Mouse (Mus musculus) heart, embryonic 15.5 days (tissue): ENCODE measurements around the gene Helq. TPM values are rescaled to one million over a fixed set of nuclear protein-coding genes. Genes with fewer than 3 reads are reported as not detected.

Source experiments
- ATAC-seq: fragments of 200-750 bp; cut with Nextera tagmentation; replicated peaks from 2 replicates; pipeline ENCODE4 v1.8.0; 2017; ENCODE audit warnings: low read depth, moderate TSS enrichment; ENCODE audit not compliant: insufficient number of reproducible peaks, insufficient read depth, low FRiP score
- H3K27ac ChIP-seq: fragments of 300-500 bp; sonication (generic); 2 replicates; pipeline ENCODE4 v1.5.1; 2015; ENCODE audit warnings: mild to moderate bottlenecking, inconsistent platforms
- H3K27me3 ChIP-seq: fragments of 300-500 bp; sonication (generic); 2 replicates; pipeline ENCODE4 v1.6.1; 2015; ENCODE audit warnings: inconsistent platforms
- H3K36me3 ChIP-seq: fragments of 300-500 bp; sonication (generic); 2 replicates; pipeline ENCODE4 v1.6.1; 2015; ENCODE audit warnings: mild to moderate bottlenecking, inconsistent platforms
- H3K4me1 ChIP-seq: fragments of 300-500 bp; sonication (generic); replicated peaks from 2 replicates; pipeline ENCODE4 v1.6.1; 2015; ENCODE audit warnings: inconsistent platforms
- H3K4me2 ChIP-seq: fragments of 300-500 bp; sonication (generic); 2 replicates; pipeline ENCODE4 v1.6.1; 2015; ENCODE audit warnings: inconsistent platforms, mild to moderate bottlenecking, moderate library complexity
- H3K4me3 ChIP-seq: fragments of 300-500 bp; sonication (generic); 2 replicates; pipeline ENCODE4 v1.5.1; 2015; ENCODE audit warnings: mild to moderate bottlenecking, inconsistent platforms
- H3K9ac ChIP-seq: fragments of 300-500 bp; sonication (generic); 2 replicates; pipeline ENCODE4 v1.6.1; 2015; ENCODE audit warnings: mild to moderate bottlenecking, inconsistent platforms
- H3K9me3 ChIP-seq: fragments of 300-500 bp; sonication (generic); replicated peaks from 2 replicates; pipeline ENCODE4 v1.6.1; 2016; ENCODE audit warnings: inconsistent platforms
- WGBS: fragments of 180-500 bp; shearing (Covaris S2); methylation state at CpG from one replicate; pipeline ENCODE4 v1.1.7; 2015; ENCODE audit warnings: mixed read lengths; 5-methylcytosine and 5-hydroxymethylcytosine counted together
- polyA plus RNA-seq: library from polyadenylated mRNA; unstranded; fragments of >200 nt; fragmentation: Nextera tagmentation; extraction: Ambion mirVana; gene quantifications from 2 replicates; pipeline ENCODE4 v1.2.1, GENCODE M21; 2015

Gene Helq
- polyA plus RNA-seq, 1 experiment from 2014 or later, result 9.2 TPM

- peaks cover 7% of the 10 kb centered on the region; the same call in 1 of the 2 replicates for H3K9me3 ChIP-seq
- no peak overlapping the region for H3K27ac ChIP-seq
- H3K36me3 ChIP-seq, result no peaks in the 10 kb centered on the region
- peaks cover 4% of the 10 kb centered on the region; the same call in 1 of the 2 replicates for H3K4me1 ChIP-seq
- H3K4me2 ChIP-seq, result no peak overlapping the region
- H3K4me3 ChIP-seq, result no peak overlapping the region
- 57% methylated on average over 8 of the region's 8 CpGs for WGBS
- H3K27me3 ChIP-seq, result no peaks in the 10 kb centered on the region
- no peak for ATAC-seq
- no peak overlapping the region for H3K9ac ChIP-seq
Measured at GRCm38 (mm10) chr5:100736919-100737318, 61.5 kb downstream of the Helq start.

- Histone ChIP-seq H3K9ac (no peak overlapping the region), H3K36me3 (no peaks in the 10 kb centered on the region), H3K4me2 (no peak overlapping the region), H3K4me1 (peaks cover 4% of the 10 kb centered on the region; the same call in 1 of the 2 replicates), H3K9me3 (0 out of 2 replicates have a peak, but pooled peaks cover 2% of the 10 kb centered on the region), H3K27ac (no peak overlapping the region), H3K4me3 (no peak overlapping the region), H3K27me3 (no peaks in the 10 kb centered on the region)
- no peak for ATAC-seq
- 74% methylated on average over 4 of the region's 4 CpGs for WGBS
Measured at GRCm38 (mm10) chr5:100734535-100734934, 63.9 kb downstream of the Helq start.

- no peak for ATAC-seq
- no peak overlapping the region for H3K4me3 ChIP-seq
- 74% methylated on average over 13 of the region's 13 CpGs for WGBS
Measured at GRCm38 (mm10) chr5:100728757-100729156, 69.6 kb downstream of the Helq start.

GRCm38 (mm10) chr5:100726001-100726400, 72.4 kb downstream of the Helq start:
- H3K4me1 ChIP-seq, result no peaks in the 10 kb centered on the region
- 73% methylated on average over 4 of the region's 4 CpGs for WGBS
- H3K9ac ChIP-seq, result no peak overlapping the region
- H3K9me3 ChIP-seq, result no peaks in the 10 kb centered on the region
- no peaks in the 10 kb centered on the region for H3K27me3 ChIP-seq
- no peaks in the 10 kb centered on the region for H3K36me3 ChIP-seq
- no peak overlapping the region for H3K4me3 ChIP-seq
- no peak for ATAC-seq
- H3K27ac ChIP-seq, result no peak overlapping the region
- no peak overlapping the region for H3K4me2 ChIP-seq

More at GRCm38 (mm10) chr5:100728757-100729156, 69.6 kb downstream of the Helq start:
- no peaks in the 10 kb centered on the region for H3K9me3 ChIP-seq
- no peaks in the 10 kb centered on the region for H3K27me3 ChIP-seq
- no peak overlapping the region for H3K4me2 ChIP-seq
- no peaks in the 10 kb centered on the region for H3K36me3 ChIP-seq
- no peak overlapping the region for H3K9ac ChIP-seq
- H3K27ac ChIP-seq, result no peak overlapping the region
- H3K4me1 ChIP-seq, result peaks cover 4% of the 10 kb centered on the region; the same call in 1 of the 2 replicates

GRCm38 (mm10) chr5:100719235-100720088, 78.9 kb downstream of the Helq start, which contains the start of gene Hpse:
Gene Hpse, minus strand, starts transcription at chr5:100719716.
- ATAC-seq, result peak; percentile 53
- WGBS, result under 1% methylated on average over 55 of the region's 56 CpGs

GRCm38 (mm10) chr5:100716762-100717161, 81.6 kb downstream of the Helq start:
- Histone ChIP-seq H3K9me3 (no peaks in the 10 kb centered on the region), H3K4me2 (no peak overlapping the region), H3K4me1 (peaks cover 10% of the 10 kb centered on the region), H3K27me3 (peaks cover 22% of the 10 kb centered on the region), H3K27ac (no peak overlapping the region), H3K36me3 (no peaks in the 10 kb centered on the region), H3K4me3 (no peak overlapping the region), H3K9ac (no peak overlapping the region)
- WGBS, result 87% methylated on average over 15 of the region's 15 CpGs
- ATAC-seq, result no peak

More at GRCm38 (mm10) chr5:100719235-100720088, 78.9 kb downstream of the Helq start, which contains the start of gene Hpse:
- peak within 1 kb of the TSS; percentile 98 for H3K4me2 ChIP-seq
- H3K36me3 ChIP-seq, result no peaks in the 10 kb centered on the region
- H3K27me3 ChIP-seq, result peaks cover 22% of the 10 kb centered on the region
- peaks cover 10% of the 10 kb centered on the region for H3K4me1 ChIP-seq
- H3K9me3 ChIP-seq, result no peaks in the 10 kb centered on the region
- peak within 1 kb of the TSS; percentile 60 for H3K4me3 ChIP-seq
- H3K9ac ChIP-seq, result peak within 1 kb of the TSS; percentile 55
- no peak within 1 kb of the TSS for H3K27ac ChIP-seq

Other genes starting within 250 kb of the Helq start
- gene Plac8, start 226.4 kb downstream of the Helq start, polyA plus RNA-seq, result 7.7 and 38.2 TPM in 2 replicates
- 63.2 and 68.2 TPM in 2 replicates for gene Coq2, start 123.5 kb downstream of the Helq start, polyA plus RNA-seq
- gene Hpse, start 78.9 kb downstream of the Helq start, polyA plus RNA-seq, result 0.96 and 2.2 TPM in 2 replicates
- gene Mrps18c, start within 50 bp of the Helq start, polyA plus RNA-seq, result 121 and 134 TPM in 2 replicates
- 31.2 and 33.9 TPM in 2 replicates for gene Abraxas1, start 22.4 kb upstream of the Helq start, polyA plus RNA-seq
- 14.3 and 15.5 TPM in 2 replicates for gene Gpat3, start 47.1 kb upstream of the Helq start, polyA plus RNA-seq